Mouse (Mus musculus): Measurements from ENCODE around the gene Taf5l.

DNA sequence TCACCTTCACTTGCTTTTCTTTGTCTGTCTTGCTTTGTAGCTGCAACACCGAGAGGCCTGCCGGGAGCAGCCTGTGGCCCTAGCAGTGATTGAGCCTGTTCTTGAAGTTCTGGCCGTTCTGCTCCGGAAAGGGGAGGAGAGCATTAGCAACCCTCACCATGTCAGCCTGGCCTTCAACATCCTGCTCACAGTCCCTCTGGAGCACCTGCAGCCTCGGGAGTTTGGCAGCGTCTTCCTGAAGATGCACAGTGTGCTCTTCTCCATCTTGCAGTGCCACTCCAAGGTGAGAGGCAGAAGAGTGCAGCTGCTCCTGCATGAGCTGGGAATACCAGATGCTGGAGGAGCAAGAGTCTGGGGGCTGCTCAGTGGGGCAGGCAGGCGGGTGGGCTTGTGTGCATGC lies 16.9 kb upstream of the Taf5l start:
- no peak for TF ChIP-seq POLR2A (IDR thresholded peaks at IDR 0.05; ENCODE audit: low read depth, low read length)
- TF ChIP-seq CTCF (IDR thresholded peaks at IDR 0.05; ENCODE audit: extremely low read depth, insufficient read depth, insufficient read length, insufficient replicate concordance): no peak

Data from spleen, adult 2 months (tissue).